Mouse (Mus musculus): ENCODE data around the gene Gorasp1. TPM values are rescaled to one million over a fixed set of nuclear protein-coding genes. Genes with fewer than 3 reads are reported as not detected.

Gene Gorasp1
- polyA plus RNA-seq, 1 experiment from 2014 or later: 30.8 TPM

DNA sequence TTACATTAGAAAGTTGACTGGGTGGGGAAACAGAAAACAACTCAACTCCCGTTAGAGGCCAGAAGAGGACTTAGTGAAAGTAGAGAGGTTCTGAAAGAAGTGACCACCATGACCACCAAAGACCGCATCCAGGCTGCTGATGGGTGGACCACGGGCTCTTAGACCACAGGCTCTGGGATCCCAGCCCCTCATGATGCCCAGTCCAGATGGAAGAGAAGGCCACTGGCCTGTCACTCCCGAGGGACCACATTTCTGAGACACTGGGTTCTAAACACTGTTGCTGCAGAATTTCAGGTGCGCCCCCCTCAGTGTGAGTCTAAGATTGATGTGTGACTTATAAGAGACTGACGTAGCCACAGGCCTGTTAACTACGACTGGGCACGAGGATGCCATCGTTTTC, 47.9 kb downstream of the Gorasp1 start:
- H3K4me3 ChIP-seq (replicated peaks): no peak overlapping the region
- H3K4me2 ChIP-seq: no peak overlapping the region
- 83% methylated on average over 9 of the region's 9 CpGs for WGBS
- no peak overlapping the region for H3K9ac ChIP-seq (replicated peaks)
- H3K36me3 ChIP-seq: no peaks in the 10 kb centered on the region
- no peak overlapping the region for H3K27ac ChIP-seq
- H3K4me1 ChIP-seq (replicated peaks): no peaks in the 10 kb centered on the region
- no peaks in the 10 kb centered on the region for H3K27me3 ChIP-seq
- no peak for ATAC-seq (ENCODE audit: insufficient number of reproducible peaks, insufficient read depth, low FRiP score, low TSS enrichment, low read depth)
- H3K9me3 ChIP-seq: no peaks in the 10 kb centered on the region

DNA sequence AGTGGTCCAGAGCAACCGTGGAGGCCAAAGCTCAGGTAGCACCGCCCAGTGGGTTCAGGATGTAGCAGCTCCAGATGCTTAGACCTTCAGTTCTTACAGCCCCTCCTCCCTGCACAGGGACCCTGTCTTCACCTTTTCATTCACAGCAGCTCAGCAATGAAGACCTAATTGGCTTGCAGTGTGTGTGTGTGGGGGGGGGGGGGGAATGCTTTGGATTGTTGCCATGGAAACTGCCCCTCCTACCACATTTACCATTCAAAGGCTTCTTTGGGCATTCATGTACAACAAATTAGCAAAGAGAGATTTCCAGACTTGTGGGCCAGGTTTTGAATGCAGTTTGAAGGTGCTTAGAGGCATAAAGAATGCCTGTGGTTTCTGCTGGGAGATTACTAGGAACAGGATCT, 48.5 kb downstream of the Gorasp1 start:
- WGBS: 65% methylated on average over 2 of the region's 2 CpGs
- ATAC-seq (ENCODE audit: insufficient number of reproducible peaks, insufficient read depth, low FRiP score, low TSS enrichment, low read depth): no peak
- Histone ChIP-seq H3K9ac (replicated peaks) (no peak overlapping the region), H3K9me3 (no peaks in the 10 kb centered on the region), H3K4me3 (replicated peaks) (no peak overlapping the region), H3K27me3 (no peaks in the 10 kb centered on the region), H3K4me1 (replicated peaks) (no peaks in the 10 kb centered on the region), H3K4me2 (no peak overlapping the region), H3K36me3 (no peaks in the 10 kb centered on the region), H3K27ac (no peak overlapping the region)

DNA sequence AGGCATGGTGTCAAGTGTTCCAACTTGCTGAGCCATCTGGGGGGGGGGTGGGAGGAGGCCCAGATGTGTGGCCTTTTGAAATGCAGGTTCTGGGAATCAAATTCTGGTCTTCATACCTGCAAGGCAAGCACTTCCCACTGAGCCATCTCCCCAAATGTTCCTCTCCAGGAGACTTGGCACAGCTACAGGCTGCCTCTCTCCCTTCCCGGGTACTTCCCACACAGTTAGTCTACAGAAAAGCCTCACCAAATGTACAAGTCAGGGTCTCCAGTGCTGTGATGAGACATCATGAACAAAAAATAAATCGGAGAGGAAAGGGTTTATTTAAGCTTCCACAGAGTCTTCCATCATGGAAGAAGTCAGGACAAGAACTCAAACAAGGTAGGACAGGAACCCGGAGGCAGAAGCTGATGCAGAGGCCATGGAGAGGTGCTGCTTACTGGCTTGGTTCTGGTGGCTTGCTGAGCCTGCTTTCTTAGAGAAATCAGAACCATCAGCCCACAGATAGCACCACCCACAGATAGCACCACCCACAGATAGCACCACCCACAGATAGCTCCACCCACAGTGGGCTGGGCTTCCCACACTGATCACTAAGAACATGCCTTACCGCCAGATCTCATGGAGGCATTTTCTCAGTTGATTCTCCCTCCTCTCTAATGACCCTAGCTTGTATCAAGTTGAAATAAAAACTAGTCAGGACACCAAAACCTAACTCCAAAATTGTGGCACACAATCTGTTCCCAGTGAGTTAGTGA, 50.0 kb downstream of the Gorasp1 start:
- no peak overlapping the region for H3K27ac ChIP-seq
- H3K36me3 ChIP-seq: no peaks in the 10 kb centered on the region
- H3K27me3 ChIP-seq: no peaks in the 10 kb centered on the region
- WGBS: 78% methylated on average over 4 of the region's 4 CpGs
- H3K4me2 ChIP-seq: no peak overlapping the region
- ATAC-seq (ENCODE audit: insufficient number of reproducible peaks, insufficient read depth, low FRiP score, low TSS enrichment, low read depth): no peak
- H3K4me3 ChIP-seq (replicated peaks): no peak overlapping the region
- no peak overlapping the region for H3K9ac ChIP-seq (replicated peaks)
- H3K4me1 ChIP-seq (replicated peaks): no peaks in the 10 kb centered on the region
- H3K9me3 ChIP-seq: no peaks in the 10 kb centered on the region

Other genes with a start within 250 kb of the Gorasp1 start
- 0.24 TPM in 1 of 2 replicates, not detected in the other for gene Scn10a, start 218.2 kb downstream of the Gorasp1 start, polyA plus RNA-seq (2016; fragmentation: Nextera tagmentation; extraction: Ambion mirVana)
- gene Scn11a, start 112.1 kb downstream of the Gorasp1 start, polyA plus RNA-seq (2016; fragmentation: Nextera tagmentation; extraction: Ambion mirVana): 0.22 and 0.28 TPM in 2 replicates
- 63.7 and 66.2 TPM in 2 replicates for gene Wdr48, start 42.7 kb downstream of the Gorasp1 start, polyA plus RNA-seq (2016; fragmentation: Nextera tagmentation; extraction: Ambion mirVana)
- 0.31 and 0.44 TPM in 2 replicates for gene Ttc21a, start within 50 bp of the Gorasp1 start, polyA plus RNA-seq (2016; fragmentation: Nextera tagmentation; extraction: Ambion mirVana)
- 4.6 and 4.8 TPM in 2 replicates for gene Csrnp1, start 47.1 kb upstream of the Gorasp1 start, polyA plus RNA-seq (2016; fragmentation: Nextera tagmentation; extraction: Ambion mirVana)
- gene Xirp1, start 86.0 kb upstream of the Gorasp1 start, polyA plus RNA-seq (2016; fragmentation: Nextera tagmentation; extraction: Ambion mirVana): 0.44 and 0.59 TPM in 2 replicates
- 5.1 and 5.9 TPM in 2 replicates for gene Cx3cr1, start 132.3 kb upstream of the Gorasp1 start, polyA plus RNA-seq (2016; fragmentation: Nextera tagmentation; extraction: Ambion mirVana)
- gene Ccr8, start 154.5 kb upstream of the Gorasp1 start, polyA plus RNA-seq (2016; fragmentation: Nextera tagmentation; extraction: Ambion mirVana): not detected in 2 replicates
- gene Slc25a38, start 172.8 kb upstream of the Gorasp1 start, polyA plus RNA-seq (2016; fragmentation: Nextera tagmentation; extraction: Ambion mirVana): 34.1 and 37.1 TPM in 2 replicates
- gene Rpsa, start 190.1 kb upstream of the Gorasp1 start, polyA plus RNA-seq (2016; fragmentation: Nextera tagmentation; extraction: Ambion mirVana): 1,149 and 1,159 TPM in 2 replicates
- not detected in 2 replicates for gene Mobp, start 212.1 kb upstream of the Gorasp1 start, polyA plus RNA-seq (2016; fragmentation: Nextera tagmentation; extraction: Ambion mirVana)

Data from limb, embryonic 12.5 days (tissue).